Mouse (Mus musculus) MEL (cell line): ENCODE measurements around the gene Tmem108.

Source experiments
- CTCF ChIP-seq, 3 experiments: IDR thresholded peaks in 2 of 3; conservative IDR thresholded peaks in 1 of 3; 2 replicates each; pipeline ENCODE4 v1.5.1; 2011 to 2012; ENCODE audit warnings: low read length in 3 of 3, low read depth in 2 of 3, mild to moderate bottlenecking in 2 of 3, improper control_type of control experiment in 1 of 3, inconsistent platforms in 1 of 3, mixed read lengths in 1 of 3, moderate library complexity in 1 of 3; ENCODE audit not compliant: control insufficient read depth in 1 of 3, insufficient read depth in 1 of 3, poor library complexity in 1 of 3, severe bottlenecking in 1 of 3
- E2F4 ChIP-seq: IDR thresholded peaks from 2 replicates; pipeline ENCODE4 v1.6.1; 2011; ENCODE audit warnings: low read depth, low read length, improper control_type of control experiment, borderline replicate concordance
- ELF1 ChIP-seq: IDR thresholded peaks from 2 replicates; pipeline ENCODE4 v1.6.1; 2014; ENCODE audit warnings: low read depth, mild to moderate bottlenecking, inconsistent platforms, low read length, improper control_type of control experiment, moderate library complexity
- MAZ ChIP-seq: IDR thresholded peaks from 2 replicates; pipeline ENCODE4 v1.6.1; 2012; ENCODE audit warnings: low read depth, mild to moderate bottlenecking, inconsistent platforms, low read length, improper control_type of control experiment
- POLR2A ChIP-seq, 2 experiments: IDR thresholded peaks; 2 replicates each; pipeline ENCODE4 v1.6.1; 2011 to 2012; ENCODE audit warnings: low read length in 2 of 2, mild to moderate bottlenecking in 2 of 2, control low read depth in 1 of 2, improper control_type of control experiment in 1 of 2, low read depth in 1 of 2, moderate library complexity in 1 of 2; ENCODE audit not compliant: control insufficient read depth in 1 of 2, insufficient read depth in 1 of 2, poor library complexity in 1 of 2
- POLR2AphosphoS5 ChIP-seq: IDR thresholded peaks from 2 replicates; pipeline ENCODE4 v1.6.1; 2012; ENCODE audit warnings: low read depth, borderline replicate concordance, mild to moderate bottlenecking, inconsistent platforms, low read length, moderate library complexity, mixed read lengths
- UBTF ChIP-seq: IDR thresholded peaks from 2 replicates; pipeline ENCODE4 v1.6.1; 2012; ENCODE audit warnings: low read depth, mild to moderate bottlenecking, inconsistent platforms, low read length, improper control_type of control experiment, moderate library complexity, borderline replicate concordance; ENCODE audit not compliant: insufficient read depth

DNA sequence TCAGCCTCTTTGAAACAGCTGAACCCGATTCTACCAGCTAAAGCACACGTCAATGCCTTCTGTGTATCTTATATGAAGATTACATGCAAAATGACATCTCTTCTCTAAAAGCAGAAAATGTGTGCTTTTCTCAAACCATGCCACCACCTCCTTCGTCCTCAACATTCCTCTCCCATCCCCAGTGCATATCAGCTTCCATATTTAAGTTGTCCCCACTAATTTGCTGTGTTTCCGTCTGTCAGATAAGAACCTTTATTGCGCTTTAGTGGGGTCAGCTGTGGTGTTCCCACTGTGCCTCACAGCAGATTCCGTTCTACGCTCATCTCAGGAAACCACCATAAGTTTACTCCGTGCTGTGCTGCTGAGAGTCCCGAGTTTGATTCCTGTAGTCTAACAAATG is 1.8 kb downstream of the Tmem108 start:
- TF ChIP-seq ELF1 (no peak), E2F4 (no peak), CTCF (IDR thresholded peaks at IDR 0.05 in 2 of 3, conservative IDR thresholded peaks at IDR 0.05 in 1 of 3; ENCODE audit: control insufficient read depth in 1 of 3, insufficient read depth in 1 of 3, low read depth in 2 of 3, low read length in 3 of 3, poor library complexity in 1 of 3, severe bottlenecking in 1 of 3) (no peak), POLR2AphosphoS5 (no peak), POLR2A (IDR thresholded peaks at IDR 0.05; ENCODE audit: control insufficient read depth in 1 of 2, insufficient read depth in 1 of 2, low read depth in 1 of 2, low read length in 2 of 2, poor library complexity in 1 of 2) (no peak), UBTF (no peak), MAZ (no peak)
